Mouse (Mus musculus): ENCODE results near the gene Sdk2.

Gene Sdk2

GRCm38 (mm10) chr11:113733631-113734364 lies 333.0 kb downstream of the Sdk2 start:
- peak; percentile 86 for DNase-seq

GRCm38 (mm10) chr11:113731945-113732612 lies 334.8 kb downstream of the Sdk2 start:
- no peak for DNase-seq

- no peak for DNase-seq
Measured at GRCm38 (mm10) chr11:113730879-113731278, 336.0 kb downstream of the Sdk2 start.

- DNase-seq, result no peak
Measured at GRCm38 (mm10) chr11:113729917-113730316, 336.9 kb downstream of the Sdk2 start.

- DNase-seq, result no peak
Measured at GRCm38 (mm10) chr11:113729239-113729638, 337.6 kb downstream of the Sdk2 start.

- DNase-seq, result no peak
Measured at GRCm38 (mm10) chr11:113727992-113728391, 338.9 kb downstream of the Sdk2 start.

GRCm38 (mm10) chr11:113726994-113727888 lies 339.6 kb downstream of the Sdk2 start:
- no peak for DNase-seq

Measured in lung, postnatal 10 days (tissue).